Mouse (Mus musculus) brain, embryonic 14.5 days (tissue): ENCODE data around the gene Mgme1.

Experiments
- CTCF ChIP-seq: fragments of 200-500 bp; IDR thresholded peaks from 2 replicates; pipeline ENCODE4 v1.5.1; 2012; ENCODE audit warnings: inconsistent platforms, mild to moderate bottlenecking, moderate library complexity, borderline replicate concordance; ENCODE audit not compliant: insufficient read depth, insufficient read length; ENCODE audit errors: extremely low read depth
- POLR2A ChIP-seq: fragments of 200-500 bp; IDR thresholded peaks from 2 replicates; pipeline ENCODE4 v1.6.1; 2012; ENCODE audit warnings: mild to moderate bottlenecking, inconsistent platforms, borderline replicate concordance; ENCODE audit not compliant: poor library complexity, insufficient read depth, insufficient read length, severe bottlenecking; ENCODE audit errors: extremely low read depth

DNA sequence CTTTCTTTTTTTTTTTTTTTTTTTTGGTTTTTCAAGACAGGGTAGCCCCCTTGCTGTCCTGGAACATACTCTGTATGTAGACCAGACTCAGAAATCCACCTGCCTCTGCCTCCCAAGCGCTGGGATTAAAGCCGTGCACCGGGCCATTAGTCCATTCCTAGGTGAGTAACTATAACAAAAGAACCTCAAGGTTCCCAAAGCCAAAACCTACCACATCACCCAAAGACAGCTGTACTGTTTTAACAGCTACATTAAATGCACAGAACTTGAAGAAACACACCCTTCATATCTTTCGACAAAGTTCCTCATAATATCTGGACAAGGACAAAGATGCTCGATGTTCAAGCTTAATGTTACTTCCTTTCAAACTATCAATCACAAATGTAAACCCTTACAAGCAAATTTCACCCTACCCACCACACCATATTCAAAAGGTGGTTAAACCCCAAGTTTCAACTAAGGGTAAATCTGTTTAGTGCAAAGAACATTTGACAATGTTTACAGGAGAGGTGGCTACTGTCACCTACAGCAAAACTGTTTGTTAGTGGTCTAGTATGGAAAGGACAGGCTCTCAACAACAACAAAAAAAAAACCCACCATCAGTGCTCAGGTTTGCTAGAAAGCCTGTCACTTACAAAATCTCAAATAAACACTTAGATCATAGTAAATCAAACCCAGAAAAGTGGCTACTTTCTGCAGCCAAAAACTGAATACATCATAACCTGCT, 3.3 kb upstream of the Mgme1 start:
- TF ChIP-seq CTCF, result no peak
- no peak for TF ChIP-seq POLR2A
